Mouse (Mus musculus): ENCODE results near the gene Rxrb.

- TF ChIP-seq POLR2A (IDR thresholded peaks at IDR 0.05; ENCODE audit: low read depth, low read length) (no peak), CTCF (IDR thresholded peaks at IDR 0.05; ENCODE audit: borderline replicate concordance, insufficient read depth, low read length) (no peak)
These were observed 28.2 kb upstream of the Rxrb start for GRCm38 (mm10) chr17:34003426-34003825.
